Mouse (Mus musculus) ZHBTc4 (cell line): Measurements from ENCODE around the gene Fam126a.
A peak's percentile ranks its signal among the peaks of the same experiment; 100 is the strongest.

Experiments used
- DNase-seq: peaks from one replicate; pipeline ENCODE4 v3.0.0-alpha.2; 2011; ENCODE audit warnings: low read depth, low spot score

Fam126a gene

GRCm38 (mm10) chr5:24030579-24030969, at the start of gene Fam126a:
Gene Fam126a (minus strand): TSS chr5:24030690.
- peak; percentile 98 for DNase-seq

DNA sequence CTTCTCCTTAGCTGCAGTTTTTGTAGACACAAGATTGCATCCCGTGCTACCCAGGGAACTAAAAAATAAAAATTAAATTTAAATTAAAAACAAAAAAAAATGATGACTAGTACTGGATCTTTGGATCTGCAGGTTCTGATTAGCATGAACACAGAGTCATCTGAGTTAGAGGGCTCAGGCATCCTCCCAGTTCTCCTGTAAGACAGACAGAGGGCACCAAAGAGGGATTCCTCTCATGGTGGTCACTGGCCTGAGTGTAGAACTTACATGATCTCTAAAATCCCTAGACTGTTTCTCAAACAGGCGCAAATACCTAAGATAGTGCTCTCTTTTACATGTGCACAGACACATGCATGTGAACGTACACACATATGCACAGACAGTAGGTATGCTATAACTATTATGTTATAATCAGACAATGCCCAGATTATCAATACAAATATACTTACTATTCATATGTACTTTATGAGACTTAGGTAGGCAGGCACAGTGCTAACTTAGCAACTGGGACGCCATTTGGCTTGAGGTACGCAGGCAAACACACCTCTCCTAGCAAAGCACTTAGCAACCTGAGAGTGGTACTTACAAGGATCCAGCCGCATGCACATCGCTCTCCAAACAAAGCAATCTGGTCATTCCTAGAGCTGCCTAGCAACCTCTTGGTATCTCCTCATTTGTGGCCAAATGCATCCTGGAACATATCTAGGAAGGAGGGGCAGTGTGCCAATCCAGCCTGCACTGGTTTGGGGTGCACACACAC, 48.1 kb upstream of the Fam126a start:
- peak; percentile 21 for DNase-seq

GRCm38 (mm10) chr5:24077739-24078306, 47.3 kb upstream of the Fam126a start:
- no peak for DNase-seq

GRCm38 (mm10) chr5:24076986-24077718, 46.7 kb upstream of the Fam126a start:
- DNase-seq, result peak; percentile 73

DNA sequence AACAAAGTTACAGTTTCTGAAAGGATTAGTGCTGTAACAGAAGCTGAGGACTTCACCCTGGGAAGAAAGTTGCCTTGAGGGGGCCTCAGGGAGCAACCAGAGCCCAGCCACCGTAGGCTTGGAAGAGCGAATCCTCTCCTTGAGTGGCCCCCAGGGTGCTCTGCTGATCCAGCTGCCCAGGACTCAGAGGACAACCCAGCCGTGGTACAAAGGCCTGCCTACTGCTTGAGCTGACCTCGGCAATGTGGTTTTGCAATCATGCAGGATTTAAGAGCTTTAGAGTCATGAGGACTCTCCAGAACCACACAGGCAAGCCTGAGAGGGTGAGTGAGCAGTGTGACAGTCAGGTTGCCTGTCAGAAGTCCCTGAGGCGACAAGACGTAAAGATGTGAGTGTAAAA, 41.5 kb upstream of the Fam126a start:
- no peak for DNase-seq

GRCm38 (mm10) chr5:24068955-24069354, 38.5 kb upstream of the Fam126a start:
- DNase-seq, result no peak

DNA sequence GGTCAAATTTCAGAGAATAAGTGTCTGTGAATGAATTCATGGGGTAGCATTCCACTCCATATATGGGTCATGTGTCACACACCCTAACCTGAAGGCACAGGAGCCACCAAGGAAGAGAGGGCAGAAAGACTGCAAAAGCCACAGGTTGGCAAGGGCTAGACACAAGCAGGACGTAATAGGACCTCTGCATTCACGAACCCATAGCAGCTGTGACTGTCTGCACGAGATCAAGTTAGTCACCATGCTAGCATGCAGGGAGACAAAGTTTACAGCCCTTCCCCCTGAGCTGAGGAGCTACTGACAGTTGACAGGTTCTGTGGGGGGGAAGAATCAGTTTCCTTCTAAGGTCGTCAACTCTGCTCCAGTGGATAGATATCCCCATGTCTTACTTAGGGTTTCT, 33.1 kb upstream of the Fam126a start:
- DNase-seq, result no peak

DNA sequence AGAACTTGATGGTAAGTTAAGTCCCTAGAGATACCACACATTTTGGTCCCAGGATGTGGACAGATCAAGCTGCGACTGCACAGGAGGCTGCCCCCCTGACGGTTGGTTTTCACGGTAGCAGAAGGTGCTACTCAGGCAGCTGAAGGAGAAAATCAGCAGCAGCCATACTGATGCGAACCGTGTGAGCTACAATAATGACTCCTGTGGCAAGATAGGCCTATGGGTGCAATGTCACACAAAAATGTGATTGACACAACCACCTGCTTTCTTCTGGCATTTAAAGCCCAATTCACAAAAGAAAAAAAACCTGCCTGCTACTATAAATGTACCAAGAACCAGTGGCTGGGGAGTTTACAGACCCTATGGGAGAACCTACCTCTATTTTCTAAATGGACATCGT, 32.5 kb upstream of the Fam126a start:
- no peak for DNase-seq

- no peak for DNase-seq
Measured at GRCm38 (mm10) chr5:24060949-24061348, 30.5 kb upstream of the Fam126a start.

DNA sequence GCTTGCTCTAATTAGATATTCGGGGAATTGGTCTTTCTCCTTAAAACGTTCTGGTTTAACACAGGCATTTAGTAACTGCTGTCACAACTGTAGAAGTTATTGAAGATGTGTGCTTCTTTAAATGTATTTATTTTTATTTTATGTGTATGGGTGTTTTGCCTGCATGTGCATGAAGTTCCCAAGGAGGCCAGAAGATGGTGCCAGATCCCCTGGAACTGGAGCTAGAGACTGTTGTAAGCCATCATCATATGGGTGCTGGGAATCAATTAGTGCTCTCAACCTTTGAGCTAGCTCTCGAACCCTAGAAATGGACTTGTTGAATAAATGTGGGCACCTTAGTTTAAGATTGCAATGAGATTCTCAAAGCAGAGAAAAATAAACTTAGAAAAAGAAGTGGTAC, 27.1 kb upstream of the Fam126a start:
- DNase-seq, result peak; percentile 56

GRCm38 (mm10) chr5:24056865-24057264, 26.4 kb upstream of the Fam126a start:
- DNase-seq, result no peak

DNA sequence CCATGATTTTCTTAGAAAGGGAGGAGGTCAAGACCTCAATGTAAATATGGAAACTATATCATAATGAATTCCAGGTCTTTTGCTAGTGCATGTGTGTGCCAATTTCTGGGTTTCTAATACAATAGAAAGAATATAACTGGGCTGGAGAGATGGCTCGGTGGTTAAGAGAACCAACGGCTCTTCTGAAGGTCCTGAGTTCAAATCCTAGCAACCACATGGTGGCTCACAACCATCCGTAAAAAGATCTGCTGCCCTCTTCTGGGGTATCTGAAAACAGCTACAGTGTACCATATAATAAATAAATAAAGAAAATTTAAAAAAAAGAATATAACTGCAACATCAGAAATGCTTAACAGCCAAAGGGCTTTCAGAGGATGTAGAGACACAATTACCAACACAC, 23.9 kb upstream of the Fam126a start:
- no peak for DNase-seq

DNA sequence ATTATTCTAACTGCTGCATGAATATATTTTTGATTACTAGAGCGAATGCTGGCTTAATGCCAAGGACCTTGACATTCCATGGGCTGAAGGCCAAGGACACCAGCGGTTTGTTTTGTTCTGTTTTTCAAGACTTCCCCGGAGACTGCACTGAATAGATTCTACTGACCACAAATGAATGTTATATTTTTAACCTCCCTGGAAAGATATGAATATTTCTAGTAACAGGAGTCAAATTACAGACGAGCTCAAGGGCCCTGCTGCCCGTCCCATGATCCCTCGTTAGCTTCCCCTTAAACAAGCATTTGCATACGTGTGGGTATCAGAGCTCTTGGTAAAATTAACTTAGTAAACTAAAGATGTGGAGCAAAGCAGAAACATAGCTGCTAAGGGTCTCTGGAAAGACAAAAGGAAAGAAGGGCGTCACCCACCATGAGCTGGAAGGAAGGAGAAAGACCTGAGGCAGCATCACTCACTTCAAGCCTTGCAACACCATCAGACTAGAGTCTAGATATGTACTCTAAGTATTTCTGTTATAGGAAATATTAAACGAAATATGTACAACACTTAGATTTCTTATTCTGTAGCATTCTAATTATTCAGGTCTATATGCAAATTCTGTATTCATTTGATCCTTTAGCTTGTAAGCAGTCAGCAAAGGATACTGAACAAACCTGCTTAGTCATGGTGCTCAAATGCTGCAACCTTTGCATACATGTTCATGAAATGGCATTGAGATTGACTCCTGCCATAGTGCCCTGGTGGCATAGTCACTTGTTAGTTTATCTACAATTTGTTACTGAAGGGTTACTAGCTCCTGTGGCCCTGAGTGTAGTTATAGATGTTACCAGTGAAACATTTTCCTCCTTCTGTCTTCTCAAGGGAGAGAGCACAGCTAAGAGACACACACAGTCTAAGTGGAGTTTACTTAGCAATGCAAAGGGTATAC, 23.0 kb upstream of the Fam126a start:
- DNase-seq, result no peak

DNA sequence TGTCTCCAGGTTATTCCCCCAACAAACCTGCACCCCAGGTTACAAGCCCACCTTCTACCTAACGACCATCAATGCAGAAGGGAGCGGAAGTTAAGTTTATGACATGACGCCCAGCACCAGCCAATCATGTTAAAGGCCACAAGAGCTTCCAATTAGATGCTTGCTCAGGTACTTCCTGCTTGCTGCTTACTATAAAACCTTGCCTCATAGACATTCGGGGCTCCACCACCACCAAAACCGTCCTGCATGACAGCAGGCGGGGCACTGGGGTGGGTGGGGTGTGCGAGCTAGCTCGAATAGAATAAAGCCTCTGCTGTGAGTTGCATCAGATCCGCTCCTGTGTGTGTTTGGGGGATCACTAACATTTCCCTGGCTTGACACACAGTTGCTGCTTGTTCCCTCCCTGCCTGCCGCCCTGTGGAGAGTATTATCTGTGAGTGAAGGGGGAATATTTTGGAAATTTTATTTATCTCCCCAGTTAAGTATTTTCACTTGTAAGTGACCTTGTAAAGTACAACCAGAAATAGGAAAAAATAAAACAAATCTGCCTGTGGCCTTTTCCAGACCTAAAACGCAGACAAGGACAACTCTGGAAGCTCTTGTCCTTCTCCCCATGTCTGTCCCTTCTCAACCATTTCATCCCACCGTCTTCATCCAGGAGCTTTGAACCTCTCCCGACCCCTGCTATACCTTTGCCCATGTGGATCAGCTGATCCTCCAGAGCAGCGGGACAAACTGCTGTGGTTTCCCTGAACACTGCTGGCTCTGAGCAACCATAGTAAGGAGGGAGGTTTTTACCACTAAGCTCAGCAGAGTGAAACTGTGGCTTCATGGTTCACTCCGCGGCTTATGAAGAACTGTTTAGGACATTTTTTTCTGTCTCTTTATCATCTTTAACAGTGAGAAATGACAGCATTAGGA, 21.5 kb upstream of the Fam126a start:
- no peak for DNase-seq

GRCm38 (mm10) chr5:24047821-24048220, 17.3 kb upstream of the Fam126a start:
- DNase-seq, result no peak

GRCm38 (mm10) chr5:24047001-24047400, 16.5 kb upstream of the Fam126a start:
- no peak for DNase-seq

GRCm38 (mm10) chr5:24045998-24046631, 15.6 kb upstream of the Fam126a start:
- no peak for DNase-seq

- DNase-seq, result no peak
Measured at GRCm38 (mm10) chr5:24044387-24044786, 13.9 kb upstream of the Fam126a start.

DNA sequence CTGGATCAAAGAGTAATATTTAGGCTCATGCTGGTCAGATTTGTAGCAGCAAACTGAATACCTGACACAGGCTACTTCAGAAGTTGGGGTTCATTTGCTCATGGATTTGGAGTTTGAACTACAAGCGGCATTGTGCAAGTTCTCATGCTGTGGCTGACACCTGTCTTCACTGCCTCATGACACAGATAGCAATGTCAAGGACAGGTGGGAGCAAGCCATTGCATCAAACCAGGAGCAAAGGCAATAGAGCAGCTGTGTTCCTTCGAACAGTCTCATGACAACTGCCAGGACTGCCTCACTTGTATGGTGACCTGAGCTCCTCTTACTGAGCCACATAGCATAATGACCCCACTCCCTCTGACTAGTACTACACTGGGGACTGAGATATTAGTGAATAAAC, 12.9 kb upstream of the Fam126a start:
- DNase-seq, result no peak

DNA sequence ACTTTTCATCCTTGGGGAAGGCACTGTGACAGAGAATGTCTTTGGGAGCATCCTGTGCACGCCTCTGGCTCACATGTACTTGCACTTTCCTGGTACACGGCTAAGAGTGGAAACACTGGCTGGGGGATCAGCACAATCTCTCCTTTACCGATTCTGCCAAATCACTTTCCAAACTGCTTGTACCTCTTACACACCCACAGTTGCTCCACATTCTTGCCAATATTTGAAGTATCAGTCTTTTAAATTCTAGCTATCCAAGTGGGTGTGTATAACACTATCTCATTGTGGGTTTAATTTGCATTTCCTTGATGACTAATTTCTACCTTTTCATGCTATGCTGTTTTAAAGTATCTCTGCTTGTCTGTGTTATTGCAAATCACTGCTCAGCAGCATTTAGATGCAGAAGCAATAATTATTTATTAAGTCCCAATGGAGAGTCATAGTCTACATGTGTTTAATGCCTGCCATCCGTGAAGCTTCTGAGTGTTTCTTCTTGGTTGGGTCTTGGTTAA, 10.9 kb upstream of the Fam126a start:
- no peak for DNase-seq
